Mouse (Mus musculus) colon, adult 2 months (tissue): ENCODE measurements around the gene Ly6g5c. TPM values are rescaled to one million over a fixed set of nuclear protein-coding genes. Genes with fewer than 3 reads are reported as not detected.

Experiments used
- polyA plus RNA-seq: library from polyadenylated mRNA; depleted of rRNA; stranded (reverse); fragments of >200 nt; gene quantifications from 2 replicates; pipeline ENCODE4 v1.2.3, GENCODE M21; 2012; rRNA removed

Gene Ly6g5c
- polyA plus RNA-seq, 1 experiment, result not detected

Other genes starting within 250 kb of the Ly6g5c start
- gene Cfb, start 245.8 kb upstream of the Ly6g5c start, polyA plus RNA-seq, result 28.6 and 30.9 TPM in 2 replicates
- 7.3 and 7.9 TPM in 2 replicates for gene Zbtb12, start 228.8 kb upstream of the Ly6g5c start, polyA plus RNA-seq
- not detected in 2 replicates for gene Gm20547, start 226.2 kb upstream of the Ly6g5c start, polyA plus RNA-seq
- 4.2 and 4.7 TPM in 2 replicates for gene C2, start 210.0 kb upstream of the Ly6g5c start, polyA plus RNA-seq
- 317 and 331 TPM in 2 replicates for gene Ehmt2, start 209.8 kb upstream of the Ly6g5c start, polyA plus RNA-seq
- gene Slc44a4, start 193.8 kb upstream of the Ly6g5c start, polyA plus RNA-seq, result 338 and 452 TPM in 2 replicates
- 197 and 259 TPM in 2 replicates for gene Neu1, start 177.0 kb upstream of the Ly6g5c start, polyA plus RNA-seq
- gene Hspa1b, start 149.0 kb upstream of the Ly6g5c start, polyA plus RNA-seq, result 77.4 and 78.5 TPM in 2 replicates
- gene Gm20481, start 138.4 kb upstream of the Ly6g5c start, polyA plus RNA-seq, result not detected in 2 replicates
- gene Hspa1a, start 136.1 kb upstream of the Ly6g5c start, polyA plus RNA-seq, result 40.8 and 41.4 TPM in 2 replicates
- 0.30 and 0.82 TPM in 2 replicates for gene Hspa1l, start 135.6 kb upstream of the Ly6g5c start, polyA plus RNA-seq
- 57.6 and 64.6 TPM in 2 replicates for gene Lsm2, start 126.4 kb upstream of the Ly6g5c start, polyA plus RNA-seq
- gene Vars, start 107.3 kb upstream of the Ly6g5c start, polyA plus RNA-seq, result 196 and 213 TPM in 2 replicates
- gene Vwa7, start 91.7 kb upstream of the Ly6g5c start, polyA plus RNA-seq, result 0.73 and 0.83 TPM in 2 replicates
- gene Sapcd1, start 80.3 kb upstream of the Ly6g5c start, polyA plus RNA-seq, result 1.0 and 2.3 TPM in 2 replicates
- gene Msh5, start 61.5 kb upstream of the Ly6g5c start, polyA plus RNA-seq, result 4.0 and 6.0 TPM in 2 replicates
- 209 and 215 TPM in 2 replicates for gene Clic1, start 58.3 kb upstream of the Ly6g5c start, polyA plus RNA-seq
- 32.5 and 33.0 TPM in 2 replicates for gene Ddah2, start 49.2 kb upstream of the Ly6g5c start, polyA plus RNA-seq
- 5.6 and 10.4 TPM in 2 replicates for gene Ly6g6c, start 42.9 kb upstream of the Ly6g5c start, polyA plus RNA-seq
- 0.82 and 1.0 TPM in 2 replicates for gene Mpig6b, start 42.1 kb upstream of the Ly6g5c start, polyA plus RNA-seq
- gene Ly6g6e, start 31.4 kb upstream of the Ly6g5c start, polyA plus RNA-seq, result 77.8 and 86.1 TPM in 2 replicates
- 19.4 and 23.3 TPM in 2 replicates for gene Ly6g6d, start 30.2 kb upstream of the Ly6g5c start, polyA plus RNA-seq
- gene Ly6g6f, start 22.7 kb upstream of the Ly6g5c start, polyA plus RNA-seq, result 2.1 and 2.8 TPM in 2 replicates
- 238 and 254 TPM in 2 replicates for gene Abhd16a, start 19.0 kb upstream of the Ly6g5c start, polyA plus RNA-seq
- gene Ly6g5b, start 7.1 kb downstream of the Ly6g5c start, polyA plus RNA-seq, result 0.72 and 0.86 TPM in 2 replicates
- 23.3 and 25.0 TPM in 2 replicates for gene Gpank1, start 13.2 kb downstream of the Ly6g5c start, polyA plus RNA-seq
- 262 and 295 TPM in 2 replicates for gene Csnk2b, start 13.8 kb downstream of the Ly6g5c start, polyA plus RNA-seq
- gene D17H6S53E, start 18.1 kb downstream of the Ly6g5c start, polyA plus RNA-seq, result 16.7 and 18.2 TPM in 2 replicates
- gene Apom, start 23.8 kb downstream of the Ly6g5c start, polyA plus RNA-seq, result 0.12 and 0.19 TPM in 2 replicates
- 221 and 228 TPM in 2 replicates for gene Bag6, start 26.9 kb downstream of the Ly6g5c start, polyA plus RNA-seq
- gene Prrc2a, start 56.6 kb downstream of the Ly6g5c start, polyA plus RNA-seq, result 341 and 379 TPM in 2 replicates
- gene Aif1, start 67.8 kb downstream of the Ly6g5c start, polyA plus RNA-seq, result 1.6 and 2.5 TPM in 2 replicates
- 8.1 and 10.4 TPM in 2 replicates for gene Lst1, start 80.2 kb downstream of the Ly6g5c start, polyA plus RNA-seq
- gene Ltb, start 86.2 kb downstream of the Ly6g5c start, polyA plus RNA-seq, result 20.1 and 22.9 TPM in 2 replicates
- gene Tnf, start 93.7 kb downstream of the Ly6g5c start, polyA plus RNA-seq, result 1.3 TPM in 2 replicates
- 1.4 and 1.8 TPM in 2 replicates for gene Lta, start 97.1 kb downstream of the Ly6g5c start, polyA plus RNA-seq
- not detected in 2 replicates for gene Gm16181, start 112.6 kb downstream of the Ly6g5c start, polyA plus RNA-seq
- gene Atp6v1g2, start 125.4 kb downstream of the Ly6g5c start, polyA plus RNA-seq, result 4.6 and 5.1 TPM in 2 replicates
- gene Nfkbil1, start 127.5 kb downstream of the Ly6g5c start, polyA plus RNA-seq, result 28.9 and 34.5 TPM in 2 replicates
- gene Ddx39b, start 133.5 kb downstream of the Ly6g5c start, polyA plus RNA-seq, result 211 and 238 TPM in 2 replicates
- gene H2-D1, start 154.5 kb downstream of the Ly6g5c start, polyA plus RNA-seq, result 837 and 1,001 TPM in 2 replicates
- 5.1 and 9.8 TPM in 2 replicates for gene H2-Q1, start 212.1 kb downstream of the Ly6g5c start, polyA plus RNA-seq
- 95.5 and 141 TPM in 2 replicates for gene H2-Q2, start 234.0 kb downstream of the Ly6g5c start, polyA plus RNA-seq